Comparison of ENCODE assay signal across 16 mouse cellular contexts in genomic region chr12:117157249-117157648, GRCm38 (mm10).
DNase-seq lines count a peak whose midpoint lies in the region; ATAC-seq and TF ChIP-seq lines count a peak whose summit lies in the region.
"Had no signal": no experiment of that assay in that cellular context is flagged by ENCODE, and none has a peak within 500 bp of the region (broad histone marks: within the 10 kb centered on the region; RNA-seq: fewer than 3 reads in every experiment).

No protein-coding gene starts in this region.

- TF ChIP-seq CTCF in forebrain, postnatal 0 days (IDR thresholded peaks at IDR 0.05; ENCODE audit: low read depth) = no peak

- no peak for ATAC-seq in forebrain, embryonic 11.5 days (replicated peaks; ENCODE audit: low FRiP score)
- ATAC-seq in forebrain, postnatal 0 days = no peak
- ATAC-seq in neural tube, embryonic 13.5 days (ENCODE audit: low read depth) = no peak

- H3K9me3 ChIP-seq in forebrain, embryonic 11.5 days (ENCODE audit: control insufficient read depth, low read length) = no peaks in the 10 kb centered on the region
- no peaks in the 10 kb centered on the region for H3K9me3 ChIP-seq in forebrain, postnatal 0 days (ENCODE audit: low read length)
- H3K9me3 ChIP-seq in midbrain, embryonic 10.5 days (replicated peaks) = no peaks in the 10 kb centered on the region
- H3K9me3 ChIP-seq in neural tube, embryonic 13.5 days = no peaks in the 10 kb centered on the region
- H3K9me3 ChIP-seq: heart, embryonic 12.5 days; lung, embryonic 15.5 days had no signal

- H3K9ac ChIP-seq in forebrain, embryonic 11.5 days (ENCODE audit: low read length) = peak overlapping the region; percentile 49
- H3K9ac ChIP-seq in forebrain, postnatal 0 days = peak overlapping the region; percentile 31; the same call in 1 of the 2 replicates
- H3K9ac ChIP-seq in neural tube, embryonic 13.5 days = no peak overlapping the region
- H3K9ac ChIP-seq: heart, embryonic 12.5 days; lung, embryonic 15.5 days had no signal

- H3K4me1 ChIP-seq in forebrain, embryonic 11.5 days (replicated peaks; ENCODE audit: control insufficient read depth, insufficient read depth, low read length) = peaks cover 41% of the 10 kb centered on the region
- H3K4me1 ChIP-seq in forebrain, postnatal 0 days (ENCODE audit: insufficient read depth) = peaks cover 20% of the 10 kb centered on the region
- H3K4me1 ChIP-seq in midbrain, embryonic 10.5 days = peaks cover 70% of the 10 kb centered on the region
- H3K4me1 ChIP-seq in neural tube, embryonic 13.5 days (replicated peaks) = peaks cover 90% of the 10 kb centered on the region

- H3K4me2 ChIP-seq in forebrain, embryonic 11.5 days (ENCODE audit: low read depth, low read length, severe bottlenecking) = peak overlapping the region; percentile 52
- H3K4me2 ChIP-seq in forebrain, postnatal 0 days (ENCODE audit: low read depth) = peak overlapping the region; percentile 39
- H3K4me2 ChIP-seq in neural tube, embryonic 13.5 days = peak overlapping the region; percentile 86
- H3K4me2 ChIP-seq: heart, embryonic 12.5 days; liver, embryonic 11.5 days; lung, embryonic 15.5 days had no signal

- WGBS in forebrain, embryonic 11.5 days = 24% methylated on average over 2 of the region's 2 CpGs
- 29% methylated on average over 2 of the region's 2 CpGs for WGBS in forebrain, postnatal 0 days
- 30% methylated on average over 2 of the region's 2 CpGs for WGBS in midbrain, embryonic 10.5 days
- WGBS in neural tube, embryonic 13.5 days = 37% methylated on average over 2 of the region's 2 CpGs

- H3K36me3 ChIP-seq in forebrain, embryonic 11.5 days (ENCODE audit: control insufficient read depth, insufficient read depth, low read length) = peaks cover 4% of the 10 kb centered on the region; the same call in 1 of the 2 replicates
- no peaks in the 10 kb centered on the region for H3K36me3 ChIP-seq in forebrain, postnatal 0 days (ENCODE audit: insufficient read depth)
- peaks cover 47% of the 10 kb centered on the region for H3K36me3 ChIP-seq in midbrain, embryonic 10.5 days
- H3K36me3 ChIP-seq in neural tube, embryonic 13.5 days = no peaks in the 10 kb centered on the region
- H3K36me3 ChIP-seq: heart, embryonic 12.5 days; lung, embryonic 15.5 days had no signal

- H3K4me3 ChIP-seq in forebrain, embryonic 11.5 days (ENCODE audit: low read depth, low read length) = peak overlapping the region; percentile 53
- H3K4me3 ChIP-seq in forebrain, postnatal 0 days (ENCODE audit: low read depth, low read length) = peak overlapping the region; percentile 21
- peak overlapping the region; percentile 94 for H3K4me3 ChIP-seq in midbrain, embryonic 10.5 days
- no peak overlapping the region for H3K4me3 ChIP-seq in neural tube, embryonic 13.5 days
- H3K4me3 ChIP-seq: heart, embryonic 12.5 days; lung, embryonic 15.5 days had no signal

- DNase-seq in forebrain, embryonic 11.5 days (ENCODE audit: low spot score) = no peak
- peak; percentile 32 for DNase-seq in forebrain, postnatal 0 days
- DNase-seq in midbrain, embryonic 10.5 days (ENCODE audit: low spot score) = no peak
- no peak for DNase-seq in lung, postnatal 36 days
- no peak for DNase-seq in urinary bladder, adult 2 months (ENCODE audit: low spot score)
- DNase-seq in left cerebral cortex, adult 11 months (ENCODE audit: low spot score) = no peak
- DNase-seq: adrenal gland, adult 2 months; cerebellum, adult 18-20 months; heart, postnatal 4 days; kidney, adult 2 months; kidney, postnatal 36 days; left cerebral cortex, postnatal 4 days had no signal

- H3K27me3 ChIP-seq in forebrain, embryonic 11.5 days (ENCODE audit: control insufficient read depth, insufficient read depth, low read length) = peaks cover 46% of the 10 kb centered on the region
- H3K27me3 ChIP-seq in forebrain, postnatal 0 days (ENCODE audit: insufficient read depth, low read length) = peaks cover 15% of the 10 kb centered on the region; the same call in 1 of the 2 replicates
- peaks cover 78% of the 10 kb centered on the region for H3K27me3 ChIP-seq in midbrain, embryonic 10.5 days (ENCODE audit: low read depth, poor library complexity, severe bottlenecking)
- H3K27me3 ChIP-seq in neural tube, embryonic 13.5 days = peaks cover 82% of the 10 kb centered on the region

- no peak overlapping the region for H3K27ac ChIP-seq in forebrain, embryonic 11.5 days (ENCODE audit: low read depth, low read length)
- peak overlapping the region; percentile 67; the same call in 1 of the 2 replicates for H3K27ac ChIP-seq in forebrain, postnatal 0 days (ENCODE audit: low read depth, low read length)
- peak overlapping the region; percentile 98 for H3K27ac ChIP-seq in midbrain, embryonic 10.5 days (replicated peaks)
- no peak overlapping the region for H3K27ac ChIP-seq in neural tube, embryonic 13.5 days (replicated peaks)
- H3K27ac ChIP-seq: lung, embryonic 15.5 days had no signal

Comparison
In these comparisons a context has a peak if more than half of its experiments do, and no peak if none do; other contexts are left out.
1. H3K27ac ChIP-seq: peak in forebrain, postnatal 0 days (single experiment) and midbrain, embryonic 10.5 days (single experiment); none in forebrain, embryonic 11.5 days (single experiment) and neural tube, embryonic 13.5 days (single experiment).
2. Peak in every context shown above with its lines, with median percentiles within 50 percentile points of each other: H3K4me2 ChIP-seq.